Mouse (Mus musculus) ES-Bruce4 (cell line): ENCODE data around the gene Apobr. TPM values are rescaled to one million over a fixed set of nuclear protein-coding genes. Genes with fewer than 3 reads are reported as not detected.
A peak's percentile ranks its signal among the peaks of the same experiment; 100 is the strongest.

ENCODE experiments used
- H3K27ac ChIP-seq: 2 replicates; pipeline ENCODE4 v1.5.1; 2012; ENCODE audit warnings: low read length, inconsistent platforms; ENCODE audit not compliant: insufficient read depth
- H3K27me3 ChIP-seq: 2 replicates; pipeline ENCODE4 v1.6.1; 2012; ENCODE audit warnings: mild to moderate bottlenecking, low read length, inconsistent platforms; ENCODE audit not compliant: control insufficient read depth, poor library complexity, insufficient read depth, severe bottlenecking
- H3K36me3 ChIP-seq: 2 replicates; pipeline ENCODE4 v1.6.1; 2012; ENCODE audit warnings: inconsistent platforms, mild to moderate bottlenecking, low read length, moderate library complexity; ENCODE audit not compliant: control insufficient read depth, poor library complexity, insufficient read depth, severe bottlenecking
- H3K4me1 ChIP-seq: one replicate; pipeline ENCODE4 v1.8.1; 2011; ENCODE audit warnings: low read length; ENCODE audit not compliant: control insufficient read depth, insufficient read depth
- H3K4me3 ChIP-seq: 2 replicates; pipeline ENCODE4 v1.5.1; 2011; ENCODE audit warnings: low read depth, mild to moderate bottlenecking, low read length
- H3K9ac ChIP-seq: 2 replicates; pipeline ENCODE4 v1.6.1; 2012; ENCODE audit warnings: low read depth, mild to moderate bottlenecking, inconsistent platforms; ENCODE audit not compliant: poor library complexity, severe bottlenecking
- H3K9me3 ChIP-seq: replicated peaks from 2 replicates; pipeline ENCODE4 v1.6.1; 2012; ENCODE audit warnings: mild to moderate bottlenecking, low read length, inconsistent platforms; ENCODE audit not compliant: control insufficient read depth, poor library complexity, insufficient read depth, severe bottlenecking
- CTCF ChIP-seq: IDR thresholded peaks from one replicate; pipeline ENCODE4 v1.8.1; 2011; ENCODE audit warnings: low read depth, low read length
- EP300 ChIP-seq: IDR thresholded peaks from 2 replicates; pipeline ENCODE4 v1.6.1; 2011; ENCODE audit warnings: low read depth, low read length; ENCODE audit not compliant: insufficient read depth
- POLR2A ChIP-seq: IDR thresholded peaks from one replicate; pipeline ENCODE4 v1.8.1; 2011; ENCODE audit warnings: low read length; ENCODE audit not compliant: insufficient read depth
- polyA plus RNA-seq: library from polyadenylated mRNA; stranded (reverse); fragments of >200 nt; gene quantifications from 2 replicates; pipeline ENCODE4 v1.2.4, GENCODE M21; 2011; ENCODE audit warnings: low read depth; ENCODE audit not compliant: missing spikeins, insufficient read depth, insufficient read length

Apobr gene
- polyA plus RNA-seq, 1 experiment: 2.0 TPM

DNA sequence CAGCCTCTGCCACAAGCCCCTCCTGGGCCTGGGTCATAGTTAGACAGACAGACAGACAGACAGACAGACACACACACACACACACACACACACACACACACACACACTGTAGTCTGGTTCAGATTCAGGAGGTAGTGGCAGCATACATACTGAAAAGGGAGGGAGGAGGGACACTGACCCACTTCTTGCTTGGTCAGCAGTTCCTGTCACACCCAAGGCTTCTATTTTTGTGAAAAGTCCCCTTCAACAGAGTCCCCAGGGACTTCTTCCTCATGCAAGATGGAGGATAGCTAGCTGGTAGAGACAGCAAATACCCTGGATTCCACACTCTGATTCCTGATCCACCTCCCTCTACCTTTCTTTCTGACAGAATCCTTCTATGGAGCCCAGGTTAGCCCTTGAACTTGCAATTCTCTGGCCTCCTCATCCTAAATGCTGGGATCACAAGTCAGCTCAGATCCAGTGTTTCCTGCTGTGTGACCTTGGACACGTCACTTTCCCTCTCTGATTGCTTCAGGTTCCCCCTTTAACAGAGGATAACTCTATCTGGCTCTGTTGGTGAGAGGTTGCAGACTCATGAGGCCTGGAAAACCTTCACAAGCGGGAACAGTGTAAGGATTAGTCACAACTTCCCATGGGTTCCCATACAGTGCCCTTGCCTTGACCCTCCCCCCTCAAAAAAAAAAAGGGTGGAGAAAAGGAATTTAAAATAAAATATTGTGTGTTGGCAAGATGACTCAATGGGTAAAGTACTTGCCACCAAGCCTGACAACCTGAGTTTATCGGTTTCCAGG lies 41.3 kb downstream of the Apobr start:
- Histone ChIP-seq H3K9ac (peak overlapping the region; percentile 54; the same call in 1 of the 2 replicates), H3K27ac (peak overlapping the region; percentile 28; the same call in 1 of the 2 replicates), H3K9me3 (no peaks in the 10 kb centered on the region), H3K4me3 (no peak overlapping the region), H3K27me3 (no peaks in the 10 kb centered on the region), H3K36me3 (0 out of 2 replicates have a peak, but pooled peaks cover 2% of the 10 kb centered on the region), H3K4me1 (no peaks in the 10 kb centered on the region)
- TF ChIP-seq CTCF: no peak

DNA sequence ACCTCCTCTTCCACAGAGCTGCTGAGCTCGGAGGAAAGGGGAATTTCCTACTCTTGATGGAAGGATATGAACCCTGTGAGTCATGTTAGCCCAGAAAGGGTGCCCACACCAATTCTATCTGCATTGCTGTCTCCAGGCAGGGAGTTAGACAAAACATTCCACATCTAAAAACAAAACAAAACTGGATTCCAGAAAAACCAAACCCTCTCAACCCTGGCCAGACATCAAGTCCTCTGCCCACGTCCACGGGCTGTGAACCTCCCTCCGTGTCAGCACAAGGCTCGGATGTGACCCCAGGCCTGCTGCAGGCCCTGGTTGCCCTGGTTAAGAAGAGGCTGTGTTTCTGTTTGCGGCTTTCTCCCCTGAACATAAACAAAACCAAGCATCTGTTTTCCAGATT lies 43.4 kb downstream of the Apobr start:
- TF ChIP-seq POLR2A (no peak), CTCF (no peak), EP300 (no peak)
- H3K9ac ChIP-seq: no peak overlapping the region
- 0 out of 2 replicates have a peak, but pooled peaks cover 2% of the 10 kb centered on the region for H3K36me3 ChIP-seq
- no peaks in the 10 kb centered on the region for H3K9me3 ChIP-seq
- H3K27ac ChIP-seq: no peak overlapping the region
- H3K27me3 ChIP-seq: no peaks in the 10 kb centered on the region
- H3K4me1 ChIP-seq: peaks cover 2% of the 10 kb centered on the region
- H3K4me3 ChIP-seq: no peak overlapping the region

DNA sequence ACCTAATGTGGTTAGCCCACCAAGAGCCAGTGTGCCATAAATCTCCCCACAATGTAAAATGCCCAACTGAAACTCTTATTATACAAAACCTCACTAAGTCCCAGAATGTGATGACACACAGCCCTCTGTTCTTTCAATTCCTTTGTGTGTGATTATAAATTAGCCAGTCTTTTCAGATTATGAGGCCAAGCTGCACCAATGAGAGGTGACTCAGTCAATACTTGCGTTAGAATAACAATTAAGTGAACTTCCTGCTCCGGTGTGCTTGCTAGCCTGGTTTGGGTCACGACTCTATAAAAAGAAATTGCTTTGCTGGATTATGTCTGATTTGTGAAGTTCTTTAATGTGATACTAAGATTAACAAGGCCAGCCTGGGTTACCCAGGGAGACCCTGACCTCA lies 45.2 kb downstream of the Apobr start:
- H3K27ac ChIP-seq: no peak overlapping the region
- no peak overlapping the region for H3K9ac ChIP-seq
- H3K27me3 ChIP-seq: no peaks in the 10 kb centered on the region
- H3K4me3 ChIP-seq: no peak overlapping the region
- TF ChIP-seq EP300 (no peak), POLR2A (no peak), CTCF (no peak)
- no peaks in the 10 kb centered on the region for H3K9me3 ChIP-seq
- H3K4me1 ChIP-seq: peaks cover 2% of the 10 kb centered on the region
- H3K36me3 ChIP-seq: no peaks in the 10 kb centered on the region

DNA sequence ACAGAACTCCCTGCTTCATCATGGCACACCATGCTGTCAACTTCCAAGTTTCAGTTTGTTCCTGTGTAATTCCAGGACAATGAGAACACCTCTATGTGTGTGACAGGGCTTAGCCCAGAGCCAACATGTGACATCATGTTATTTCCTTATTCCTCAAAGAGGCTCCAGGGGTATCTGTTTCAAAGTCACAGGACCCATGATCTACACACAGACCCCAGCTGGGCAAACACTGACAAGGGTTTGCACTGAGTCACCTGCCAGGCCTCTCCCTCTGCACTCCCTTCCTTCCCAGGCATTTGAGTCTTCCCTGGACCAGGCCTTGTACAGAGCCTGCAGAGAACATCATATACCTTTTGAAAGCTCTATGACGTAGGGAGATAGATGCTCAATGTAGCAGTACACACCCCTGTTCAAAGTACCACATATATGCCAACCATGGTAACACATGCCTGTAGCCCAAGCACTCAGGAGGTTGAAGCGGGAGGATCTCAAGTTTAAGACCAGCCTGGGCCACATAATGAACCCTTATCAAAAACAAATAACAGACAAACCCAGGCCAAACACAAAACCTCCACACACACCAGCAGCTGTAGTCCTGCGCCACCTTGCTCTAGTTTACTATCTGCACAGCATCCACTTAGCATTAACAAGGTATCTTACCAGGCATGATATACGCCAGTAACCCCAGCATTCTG lies 46.2 kb downstream of the Apobr start, which contains the start of gene Nupr1:
Gene Nupr1 (minus strand): TSS at position 38 of the 695 bp plus-strand sequence.
- TF ChIP-seq EP300 (no peak), POLR2A (no peak), CTCF (no peak)
- Histone ChIP-seq H3K9ac (no peak within 1 kb of the TSS), H3K4me3 (no peak within 1 kb of the TSS)

DNA sequence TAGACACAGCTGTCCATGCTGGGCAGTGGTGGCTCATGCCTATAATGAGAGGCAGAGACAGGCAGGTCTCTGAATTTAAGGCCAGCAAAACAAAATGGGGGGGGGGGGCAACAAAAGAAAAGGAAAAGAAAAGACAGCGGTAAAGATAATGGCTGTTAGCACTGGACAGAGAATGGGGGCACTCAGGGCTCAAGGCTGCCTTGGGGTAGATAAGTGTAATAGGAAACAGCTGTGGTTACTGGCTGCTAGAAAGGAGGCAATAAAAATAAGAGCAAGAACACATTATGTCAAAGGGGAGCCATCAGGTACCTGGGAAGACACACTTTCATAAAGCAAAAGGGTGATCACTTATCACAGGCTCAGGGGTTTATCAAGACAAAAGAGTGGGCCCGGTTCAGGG lies 47.7 kb downstream of the Apobr start:
- Histone ChIP-seq H3K9ac (no peak overlapping the region), H3K9me3 (no peaks in the 10 kb centered on the region), H3K27me3 (no peaks in the 10 kb centered on the region)

More for the DNA sequence above, 46.2 kb downstream of the Apobr start, which contains the start of gene Nupr1:
- Histone ChIP-seq H3K4me1 (peaks cover 2% of the 10 kb centered on the region), H3K27ac (no peak within 1 kb of the TSS), H3K9me3 (no peaks in the 10 kb centered on the region), H3K27me3 (no peaks in the 10 kb centered on the region), H3K36me3 (no peaks in the 10 kb centered on the region)

DNA sequence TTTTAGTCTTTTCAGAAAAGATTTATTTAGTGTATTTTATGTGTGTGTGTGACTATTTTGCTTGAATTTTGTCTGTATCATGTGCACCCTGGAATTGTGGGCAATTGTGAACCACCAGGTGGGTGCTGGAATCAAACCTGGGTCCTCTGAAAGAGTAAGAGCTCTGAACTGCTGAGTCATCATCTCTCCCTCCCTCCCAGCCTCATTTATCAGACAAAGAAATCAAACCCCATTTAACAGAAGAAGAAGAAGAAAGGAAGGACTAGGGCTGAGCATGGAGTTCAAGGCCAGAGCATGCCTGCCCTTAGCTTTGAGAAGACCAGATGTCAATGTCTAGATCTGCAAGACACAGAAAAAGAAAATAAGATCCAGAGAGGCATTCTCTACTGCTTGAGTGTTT lies 50.6 kb downstream of the Apobr start:
- Histone ChIP-seq H3K27me3 (no peaks in the 10 kb centered on the region), H3K27ac (no peak overlapping the region), H3K9ac (no peak overlapping the region), H3K4me3 (no peak overlapping the region), H3K9me3 (no peaks in the 10 kb centered on the region), H3K36me3 (no peaks in the 10 kb centered on the region), H3K4me1 (peaks cover 2% of the 10 kb centered on the region)
- TF ChIP-seq EP300 (no peak), POLR2A (no peak), CTCF (no peak)

More for the DNA sequence above, 47.7 kb downstream of the Apobr start:
- H3K4me1 ChIP-seq: peaks cover 2% of the 10 kb centered on the region
- no peak overlapping the region for H3K27ac ChIP-seq
- TF ChIP-seq POLR2A (no peak), EP300 (no peak), CTCF (no peak)
- H3K36me3 ChIP-seq: no peaks in the 10 kb centered on the region
- H3K4me3 ChIP-seq: no peak overlapping the region
